In the genomic region with DNA sequence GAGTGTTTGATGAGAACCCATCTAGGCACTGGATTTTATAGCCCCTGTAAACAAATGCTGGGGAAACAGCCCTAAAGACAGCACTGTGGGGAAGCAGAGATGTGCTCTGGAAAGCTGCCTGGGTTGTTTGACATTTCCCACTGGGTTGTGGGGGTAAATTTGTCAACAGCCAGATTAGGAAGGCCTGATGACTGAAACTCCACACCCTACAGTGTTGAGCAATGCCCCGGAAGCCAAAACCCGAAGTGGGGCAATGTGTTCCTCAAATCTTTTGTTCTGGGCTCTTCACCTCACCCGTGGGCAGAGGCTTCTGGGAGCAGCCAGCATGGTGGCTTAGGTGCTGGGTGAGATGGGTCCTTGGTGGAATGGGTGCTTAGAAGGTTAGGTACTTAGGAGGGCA, we compare ENCODE assay signal across 11 mouse cellular contexts. TPM values are rescaled to one million over a fixed set of nuclear protein-coding genes. Genes with fewer than 3 reads are reported as not detected.
DNase-seq lines count a peak whose midpoint lies in the region.
"Had no signal": no experiment of that assay in that cellular context is flagged by ENCODE, and none has a peak within 500 bp of the region (broad histone marks: within the 10 kb centered on the region; RNA-seq: fewer than 3 reads in every experiment).

No protein-coding gene starts in this region.

- peak; percentile 63 to 80 for DNase-seq in heart, adult 18-20 months
- no peak for DNase-seq in heart, postnatal 10 days
- DNase-seq in urinary bladder, postnatal 36 days (ENCODE audit: low spot score in 2 of 2), result peak; percentile 43 to 67
- DNase-seq in urinary bladder, postnatal 10 days (ENCODE audit: low spot score), result no peak
- DNase-seq in lung, postnatal 25 days (ENCODE audit: low spot score), result peak; percentile 69
- DNase-seq in kidney, postnatal 36 days, result no peak
- no peak for DNase-seq in Muller cell, postnatal 12 days (ENCODE audit: inconsistent ontology term)
- no peak for DNase-seq in right cerebral cortex, postnatal 25 days
- DNase-seq: embryo, embryonic 11 days; liver, embryonic 13.5 days; retina, postnatal 1 day had no signal

- intact Hi-C loops in heart, postnatal 10 days (cut with DNase I), result no loop called here

RNA-seq across cellular contexts. Expression of a gene that starts 4.8 kb away (rescaled TPM):
- total RNA-seq in heart, adult 18-20 months (2021), result 10 to 100 TPM; 15.1 to 19.3 TPM
- total RNA-seq in heart, postnatal 10 days (2021), result 10 to 100 TPM; 18.7 to 20.1 TPM

RNA-seq across cellular contexts. Expression of a gene that starts 7.9 kb away (rescaled TPM):
- 10 to 100 TPM; 36.6 to 38.6 TPM for total RNA-seq in heart, adult 18-20 months (2021)
- total RNA-seq in heart, postnatal 10 days (2021), result 10 to 100 TPM; 38.0 to 43.6 TPM

Comparison
In these comparisons a context has a peak if more than half of its experiments do, and no peak if none do; other contexts are left out.
1. DNase-seq: peak in heart, adult 18-20 months (2 of 2), urinary bladder, postnatal 36 days (2 of 2) and lung, postnatal 25 days (single experiment); none in heart, postnatal 10 days (0 of 2), urinary bladder, postnatal 10 days (single experiment), kidney, postnatal 36 days (0 of 2), Muller cell, postnatal 12 days (single experiment) and right cerebral cortex, postnatal 25 days (single experiment).